Mouse (Mus musculus) mature B cell (primary cell): Measurements from ENCODE around the gene Nt5c3b.

Experiments used
- in situ Hi-C: fragments of 300-500 bp; cut with MboI; formaldehyde crosslinking; loops from 2 replicates; pipeline ENCODE4 v1.14.3; 2019

Nt5c3b gene

GRCm38 (mm10) chr11:100441797-100442196, at the start of gene Nt5c3b, which contains the start of gene Klhl10:
Gene Nt5c3b (minus strand): TSS chr11:100441808.
Gene Klhl10 (plus strand): TSS chr11:100441917.
- in situ Hi-C loops, result no loop called here

- in situ Hi-C loops, result no loop called here
These were observed 49.3 kb upstream of the Nt5c3b start for GRCm38 (mm10) chr11:100490951-100491350.

GRCm38 (mm10) chr11:100485801-100486538, 44.4 kb upstream of the Nt5c3b start:
- in situ Hi-C loops, result no loop called here

- in situ Hi-C loops, result no loop called here
These were observed 42.9 kb upstream of the Nt5c3b start for GRCm38 (mm10) chr11:100484461-100484860.

- in situ Hi-C loops, result no loop called here
These were observed 37.5 kb upstream of the Nt5c3b start for GRCm38 (mm10) chr11:100479152-100479551.

GRCm38 (mm10) chr11:100476281-100476680, 34.7 kb upstream of the Nt5c3b start:
- in situ Hi-C loops, result no loop called here

GRCm38 (mm10) chr11:100472935-100473295, 31.3 kb upstream of the Nt5c3b start:
- in situ Hi-C loops, result no loop called here

- in situ Hi-C loops, result no loop called here
These were observed 30.8 kb upstream of the Nt5c3b start, which contains the start of gene Klhl11 for GRCm38 (mm10) chr11:100472197-100472934. Gene Klhl11 (minus strand): TSS chr11:100472741.

- in situ Hi-C loops, result no loop called here
These were observed 30.0 kb upstream of the Nt5c3b start for GRCm38 (mm10) chr11:100471352-100472196.

GRCm38 (mm10) chr11:100465833-100466232, 24.2 kb upstream of the Nt5c3b start:
- in situ Hi-C loops, result no loop called here

GRCm38 (mm10) chr11:100465229-100465792, 23.7 kb upstream of the Nt5c3b start:
- in situ Hi-C loops, result no loop called here

- in situ Hi-C loops, result no loop called here
These were observed 21.1 kb upstream of the Nt5c3b start for GRCm38 (mm10) chr11:100462699-100463098.

GRCm38 (mm10) chr11:100457711-100458110, 16.1 kb upstream of the Nt5c3b start:
- in situ Hi-C loops, result no loop called here

- in situ Hi-C loops, result no loop called here
These were observed 15.6 kb upstream of the Nt5c3b start for GRCm38 (mm10) chr11:100457247-100457646.

- in situ Hi-C loops, result no loop called here
These were observed 1.0 kb upstream of the Nt5c3b start for GRCm38 (mm10) chr11:100442625-100443024.

GRCm38 (mm10) chr11:100440691-100441522, 701 bp downstream of the Nt5c3b start:
- in situ Hi-C loops, result no loop called here

GRCm38 (mm10) chr11:100437901-100438300, 3.7 kb downstream of the Nt5c3b start:
- in situ Hi-C loops, result no loop called here

- in situ Hi-C loops, result no loop called here
These were observed 5.8 kb downstream of the Nt5c3b start for GRCm38 (mm10) chr11:100435678-100436246.

GRCm38 (mm10) chr11:100432002-100432401, 9.6 kb downstream of the Nt5c3b start:
- in situ Hi-C loops, result no loop called here

- in situ Hi-C loops, result no loop called here
These were observed 11.6 kb downstream of the Nt5c3b start for GRCm38 (mm10) chr11:100430052-100430451.
